Mouse (Mus musculus): Measurements from ENCODE around the gene Tmem253. TPM values are rescaled to one million over a fixed set of nuclear protein-coding genes. Genes with fewer than 3 reads are reported as not detected.
A peak's percentile ranks its signal among the peaks of the same experiment; 100 is the strongest.

The Tmem253 gene
- 0.37 and 0.39 TPM in 2 replicates for polyA plus RNA-seq (2014; fragmentation: Nextera tagmentation; extraction: Ambion mirVana)

DNA sequence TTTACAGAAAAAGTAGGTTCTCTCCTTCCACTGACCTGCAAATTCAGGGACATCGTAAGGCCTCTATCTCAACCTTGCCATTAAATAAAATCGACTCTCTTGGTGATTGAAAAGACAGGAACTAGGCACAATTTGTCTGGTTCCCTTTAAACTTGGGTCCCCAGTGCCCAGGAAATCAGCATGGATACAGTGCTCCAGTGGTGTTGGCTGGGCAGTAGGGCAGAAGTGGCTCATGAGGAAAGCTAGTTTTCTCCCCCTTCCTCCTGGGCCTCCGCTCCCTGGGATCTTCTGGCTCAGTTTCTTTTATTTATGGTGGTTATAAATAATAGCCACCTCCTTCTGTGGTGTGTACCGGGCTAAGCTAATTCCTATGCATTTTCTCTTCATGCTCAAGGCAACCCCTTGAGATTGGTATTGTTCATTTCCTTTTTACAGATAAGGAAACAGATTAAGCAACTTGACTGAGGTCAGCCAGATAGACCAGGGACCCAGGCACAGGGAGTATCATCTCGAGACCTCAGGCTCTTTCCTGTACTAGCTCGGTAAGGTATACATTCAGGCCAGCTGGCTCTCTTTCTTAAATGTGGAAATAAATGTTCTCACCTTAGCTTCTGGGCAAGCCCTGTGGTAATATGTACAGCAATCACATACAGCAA lies at the start of gene Tmem253:
Gene Tmem253, plus strand, starts transcription at position 214 of the 656 bp plus-strand sequence.
- ATAC-seq (ENCODE audit: low FRiP score, low TSS enrichment) = no peak
- peaks cover 57% of the 10 kb centered on the region for H3K4me1 ChIP-seq (ENCODE audit: control insufficient read depth, insufficient read depth, low read length)
- 25% methylated on average over 6 of the region's 6 CpGs for WGBS
- H3K27me3 ChIP-seq (ENCODE audit: control insufficient read depth, insufficient read depth, low read length) = no peaks in the 10 kb centered on the region
- peak within 1 kb of the TSS; percentile 69 for H3K4me2 ChIP-seq (ENCODE audit: low read length)
- H3K27ac ChIP-seq (replicated peaks; ENCODE audit: low read depth, low read length) = peak within 1 kb of the TSS; percentile 99
- H3K36me3 ChIP-seq (ENCODE audit: control insufficient read depth, insufficient read depth, low read length) = no peaks in the 10 kb centered on the region
- H3K9ac ChIP-seq (replicated peaks; ENCODE audit: low read length) = peak within 1 kb of the TSS; percentile 94
- peak within 1 kb of the TSS; percentile 68 for H3K4me3 ChIP-seq (replicated peaks; ENCODE audit: low read depth, low read length)
- no peak for DNase-seq
- no peaks in the 10 kb centered on the region for H3K9me3 ChIP-seq (ENCODE audit: control insufficient read depth, low read length)

DNA sequence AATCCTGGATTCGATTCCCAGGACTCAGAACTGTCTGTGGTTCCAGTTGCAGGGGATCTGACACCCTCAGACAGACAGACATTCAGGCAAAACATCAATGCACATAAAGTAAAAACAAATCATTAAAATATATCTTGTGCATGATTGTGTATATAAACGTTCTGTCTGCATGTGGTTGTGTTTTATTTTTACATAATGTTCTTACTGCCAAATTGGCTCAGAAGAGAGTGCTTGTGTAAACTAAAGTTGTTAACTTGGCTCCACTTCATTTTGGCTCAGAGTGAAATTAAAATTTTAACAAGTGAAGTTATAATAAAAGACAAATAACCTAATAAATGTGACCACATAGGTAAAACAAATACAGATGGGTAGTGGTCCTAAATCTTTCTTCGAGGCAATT lies 48.1 kb upstream of the Tmem253 start:
- ATAC-seq (ENCODE audit: low FRiP score, low TSS enrichment) (no peak), DNase-seq (no peak)
- no peak overlapping the region for H3K27ac ChIP-seq (replicated peaks; ENCODE audit: low read depth, low read length)
- no peaks in the 10 kb centered on the region for H3K36me3 ChIP-seq (ENCODE audit: control insufficient read depth, insufficient read depth, low read length)
- H3K4me2 ChIP-seq (ENCODE audit: low read length) = no peak overlapping the region
- no peak overlapping the region for H3K9ac ChIP-seq (replicated peaks; ENCODE audit: low read length)
- no peaks in the 10 kb centered on the region for H3K9me3 ChIP-seq (ENCODE audit: control insufficient read depth, low read length)
- H3K27me3 ChIP-seq (ENCODE audit: control insufficient read depth, insufficient read depth, low read length) = no peaks in the 10 kb centered on the region
- 90% methylated on average over 3 of the region's 3 CpGs for WGBS
- H3K4me3 ChIP-seq (replicated peaks; ENCODE audit: low read depth, low read length) = no peak overlapping the region
- H3K4me1 ChIP-seq (ENCODE audit: control insufficient read depth, insufficient read depth, low read length) = no peaks in the 10 kb centered on the region

DNA sequence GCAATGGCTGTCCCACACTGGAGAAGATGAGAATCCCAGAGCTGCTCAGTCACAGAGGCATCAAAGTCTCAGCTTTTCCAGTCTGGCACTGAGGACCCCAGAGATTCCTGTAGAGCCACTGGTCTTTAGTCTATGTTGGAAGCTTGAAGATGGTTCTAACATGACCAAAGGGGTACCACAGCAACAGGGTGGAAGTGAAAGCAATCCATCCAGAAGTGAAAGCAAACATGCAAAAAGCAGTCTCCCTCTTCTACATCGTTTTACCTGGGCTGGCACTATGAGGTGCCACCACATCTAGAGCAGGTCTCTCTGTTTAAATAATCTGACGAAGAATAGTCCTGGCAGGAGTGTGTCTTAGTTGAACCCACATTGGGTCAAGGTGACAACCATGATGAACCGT lies 36.2 kb upstream of the Tmem253 start:
- ATAC-seq (ENCODE audit: low FRiP score, low TSS enrichment) = no peak
- WGBS = 89% methylated on average over 3 of the region's 3 CpGs
- H3K36me3 ChIP-seq (ENCODE audit: control insufficient read depth, insufficient read depth, low read length) = no peaks in the 10 kb centered on the region

GRCm38 (mm10) chr14:51983251-51983650 lies 32.2 kb upstream of the Tmem253 start:
- 65% methylated on average over 4 of the region's 4 CpGs for WGBS
- no peak overlapping the region for H3K4me3 ChIP-seq (replicated peaks; ENCODE audit: low read depth, low read length)
- peaks cover 12% of the 10 kb centered on the region; the same call in 1 of the 2 replicates for H3K36me3 ChIP-seq (ENCODE audit: control insufficient read depth, insufficient read depth, low read length)
- peak overlapping the region; percentile 83 for H3K4me2 ChIP-seq (ENCODE audit: low read length)
- H3K9me3 ChIP-seq (ENCODE audit: control insufficient read depth, low read length) = no peaks in the 10 kb centered on the region
- ATAC-seq (ENCODE audit: low FRiP score, low TSS enrichment) (no peak), DNase-seq (peak; percentile 29)
- no peak overlapping the region for H3K27ac ChIP-seq (replicated peaks; ENCODE audit: low read depth, low read length)
- H3K9ac ChIP-seq (replicated peaks; ENCODE audit: low read length) = no peak overlapping the region
- H3K27me3 ChIP-seq (ENCODE audit: control insufficient read depth, insufficient read depth, low read length) = no peaks in the 10 kb centered on the region
- peaks cover 20% of the 10 kb centered on the region for H3K4me1 ChIP-seq (ENCODE audit: control insufficient read depth, insufficient read depth, low read length)

More for the DNA sequence above, 36.2 kb upstream of the Tmem253 start:
- Histone ChIP-seq H3K27me3 (ENCODE audit: control insufficient read depth, insufficient read depth, low read length) (no peaks in the 10 kb centered on the region), H3K27ac (replicated peaks; ENCODE audit: low read depth, low read length) (no peak overlapping the region), H3K9me3 (ENCODE audit: control insufficient read depth, low read length) (no peaks in the 10 kb centered on the region), H3K4me2 (ENCODE audit: low read length) (no peak overlapping the region), H3K4me1 (ENCODE audit: control insufficient read depth, insufficient read depth, low read length) (peaks cover 5% of the 10 kb centered on the region; the same call in 1 of the 2 replicates), H3K4me3 (replicated peaks; ENCODE audit: low read depth, low read length) (no peak overlapping the region), H3K9ac (replicated peaks; ENCODE audit: low read length) (no peak overlapping the region)
- no peak for DNase-seq

- DNase-seq (no peak), ATAC-seq (ENCODE audit: low FRiP score, low TSS enrichment) (0 out of 2 replicates have a peak, but pooled peaks have one; percentile 0)
- peak overlapping the region; percentile 83 for H3K4me2 ChIP-seq (ENCODE audit: low read length)
- no peaks in the 10 kb centered on the region for H3K9me3 ChIP-seq (ENCODE audit: control insufficient read depth, low read length)
- H3K27ac ChIP-seq (replicated peaks; ENCODE audit: low read depth, low read length) = peak overlapping the region; percentile 91
- H3K4me3 ChIP-seq (replicated peaks; ENCODE audit: low read depth, low read length) = peak overlapping the region; percentile 80
- H3K36me3 ChIP-seq (ENCODE audit: control insufficient read depth, insufficient read depth, low read length) = peaks cover 16% of the 10 kb centered on the region
- H3K9ac ChIP-seq (replicated peaks; ENCODE audit: low read length) = peak overlapping the region; percentile 78
- H3K27me3 ChIP-seq (ENCODE audit: control insufficient read depth, insufficient read depth, low read length) = no peaks in the 10 kb centered on the region
- peaks cover 21% of the 10 kb centered on the region for H3K4me1 ChIP-seq (ENCODE audit: control insufficient read depth, insufficient read depth, low read length)
- 5% methylated on average over 10 of the region's 10 CpGs for WGBS
These were observed 31.6 kb upstream of the Tmem253 start for GRCm38 (mm10) chr14:51983855-51984246.

DNA sequence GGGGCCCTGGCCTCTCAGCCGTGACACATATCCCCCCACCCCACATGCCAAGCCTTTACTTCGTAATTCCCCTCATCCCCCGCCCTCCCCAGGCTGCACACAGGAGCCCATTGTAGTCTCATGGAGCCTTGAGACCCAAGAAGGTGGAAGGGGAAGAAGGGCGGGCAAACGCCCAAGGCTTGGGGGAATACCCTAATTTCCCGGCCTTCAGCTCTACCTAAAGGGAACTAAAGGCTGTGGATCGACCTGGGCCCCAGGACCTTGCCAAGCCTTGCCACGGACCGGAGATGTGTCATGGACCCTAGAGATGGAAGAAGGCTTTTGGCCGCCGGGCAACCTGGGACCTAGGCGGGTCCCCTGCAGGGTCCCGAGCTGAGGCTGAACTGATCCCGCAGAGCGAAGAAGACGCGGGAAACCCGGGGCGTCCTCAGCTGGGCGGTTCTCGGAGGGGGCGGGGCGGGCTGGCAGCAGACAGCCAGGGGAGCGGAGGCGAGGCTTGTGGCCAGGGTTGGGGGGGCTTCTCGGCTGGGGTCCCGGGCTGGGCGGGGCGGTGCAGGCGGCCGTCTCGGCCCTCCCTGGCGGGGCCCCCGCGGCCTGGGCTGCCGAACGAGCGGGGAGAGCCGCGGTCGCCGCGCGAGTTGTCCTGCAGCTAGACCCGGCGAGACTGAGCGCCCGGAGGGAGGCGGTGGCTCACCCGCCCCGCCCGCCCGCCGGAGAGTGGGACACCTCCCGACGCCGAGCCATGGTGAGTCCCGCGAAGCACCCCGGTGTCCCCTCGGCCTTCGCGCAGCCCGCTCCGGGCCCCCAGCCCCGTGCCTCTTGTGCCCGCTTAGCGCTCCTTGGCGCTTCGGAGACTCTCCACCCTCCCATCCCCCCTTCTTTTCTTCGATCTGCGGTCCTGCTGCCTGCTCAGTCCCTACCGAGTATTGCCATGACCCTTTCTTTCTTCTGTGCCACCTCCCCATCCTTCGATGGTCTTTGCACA lies 30.9 kb upstream of the Tmem253 start, which contains the start of gene Arhgef40:
Gene Arhgef40, plus strand, starts transcription at position 473 of the 985 bp plus-strand sequence.
- peak; percentile 91 for ATAC-seq (ENCODE audit: low FRiP score, low TSS enrichment)

DNA sequence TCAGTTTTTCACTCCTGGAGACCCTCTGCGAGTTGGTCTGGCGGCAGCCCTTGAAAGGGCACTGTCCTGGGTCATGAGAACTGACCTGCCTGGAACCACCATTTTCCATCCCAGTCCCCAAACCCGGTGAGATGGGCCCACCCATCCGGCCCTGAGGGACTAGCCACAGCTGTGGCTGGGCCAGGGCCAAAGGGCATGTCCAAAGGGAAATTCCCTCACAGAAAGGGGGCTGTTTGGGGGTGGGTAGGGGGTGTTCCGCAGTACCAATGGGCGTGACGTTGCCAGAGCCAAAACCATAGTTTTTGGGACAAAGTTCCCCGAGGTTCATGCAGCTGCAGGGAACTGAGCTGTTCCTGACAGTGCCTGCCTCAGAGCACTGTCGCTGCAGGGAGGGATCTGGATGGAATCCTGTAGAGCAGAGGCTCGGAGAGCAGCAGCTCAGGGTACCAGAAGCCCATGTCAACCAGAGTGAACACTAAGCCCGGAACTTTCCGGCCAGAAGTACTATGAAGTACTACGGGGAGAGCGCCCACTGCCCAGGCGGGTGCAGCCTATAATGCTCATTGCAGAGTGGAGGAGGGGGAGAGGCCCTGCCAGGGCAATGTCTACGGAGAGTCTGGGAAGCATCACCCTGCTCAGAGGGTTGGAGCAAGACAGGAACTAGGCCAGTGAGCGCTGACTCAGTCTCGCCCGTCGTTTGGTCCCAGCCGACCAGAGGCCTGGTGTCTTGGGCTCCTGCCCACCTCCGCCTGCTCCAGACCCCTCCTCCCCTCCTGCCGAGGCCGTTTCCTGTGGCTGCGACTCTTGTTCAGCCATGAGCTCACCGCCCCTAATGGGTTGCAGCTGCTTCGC lies 29.9 kb upstream of the Tmem253 start:
- no peaks in the 10 kb centered on the region for H3K27me3 ChIP-seq (ENCODE audit: control insufficient read depth, insufficient read depth, low read length)
- DNase-seq (peak; percentile 73), ATAC-seq (ENCODE audit: low FRiP score, low TSS enrichment) (peak; percentile 37)
- H3K9me3 ChIP-seq (ENCODE audit: control insufficient read depth, low read length) = no peaks in the 10 kb centered on the region
- H3K36me3 ChIP-seq (ENCODE audit: control insufficient read depth, insufficient read depth, low read length) = peaks cover 32% of the 10 kb centered on the region
- WGBS = under 1% methylated on average over 27 of the region's 27 CpGs
- peak overlapping the region; percentile 83 for H3K4me2 ChIP-seq (ENCODE audit: low read length)
- peak overlapping the region; percentile 80 for H3K4me3 ChIP-seq (replicated peaks; ENCODE audit: low read depth, low read length)
- peaks cover 26% of the 10 kb centered on the region for H3K4me1 ChIP-seq (ENCODE audit: control insufficient read depth, insufficient read depth, low read length)
- peak overlapping the region; percentile 91 for H3K27ac ChIP-seq (replicated peaks; ENCODE audit: low read depth, low read length)
- H3K9ac ChIP-seq (replicated peaks; ENCODE audit: low read length) = peak overlapping the region; percentile 78

More for the DNA sequence above, 30.9 kb upstream of the Tmem253 start, which contains the start of gene Arhgef40:
- H3K4me1 ChIP-seq (ENCODE audit: control insufficient read depth, insufficient read depth, low read length) = peaks cover 26% of the 10 kb centered on the region
- H3K36me3 ChIP-seq (ENCODE audit: control insufficient read depth, insufficient read depth, low read length) = peaks cover 22% of the 10 kb centered on the region
- DNase-seq = peak; percentile 91
- H3K27me3 ChIP-seq (ENCODE audit: control insufficient read depth, insufficient read depth, low read length) = no peaks in the 10 kb centered on the region
- H3K4me3 ChIP-seq (replicated peaks; ENCODE audit: low read depth, low read length) = peak within 1 kb of the TSS; percentile 80
- peak within 1 kb of the TSS; percentile 91 for H3K27ac ChIP-seq (replicated peaks; ENCODE audit: low read depth, low read length)
- WGBS = 1% methylated on average over 65 of the region's 74 CpGs
- H3K9me3 ChIP-seq (ENCODE audit: control insufficient read depth, low read length) = no peaks in the 10 kb centered on the region
- H3K9ac ChIP-seq (replicated peaks; ENCODE audit: low read length) = peak within 1 kb of the TSS; percentile 78
- H3K4me2 ChIP-seq (ENCODE audit: low read length) = peak within 1 kb of the TSS; percentile 83

GRCm38 (mm10) chr14:51986153-51986505 lies 29.3 kb upstream of the Tmem253 start:
- peaks cover 26% of the 10 kb centered on the region for H3K4me1 ChIP-seq (ENCODE audit: control insufficient read depth, insufficient read depth, low read length)
- DNase-seq (no peak), ATAC-seq (ENCODE audit: low FRiP score, low TSS enrichment) (no peak)
- 2% methylated on average over 7 of the region's 7 CpGs for WGBS
- peak overlapping the region; percentile 80 for H3K4me3 ChIP-seq (replicated peaks; ENCODE audit: low read depth, low read length)
- H3K9me3 ChIP-seq (ENCODE audit: control insufficient read depth, low read length) = no peaks in the 10 kb centered on the region
- H3K9ac ChIP-seq (replicated peaks; ENCODE audit: low read length) = peak overlapping the region; percentile 78
- H3K27ac ChIP-seq (replicated peaks; ENCODE audit: low read depth, low read length) = peak overlapping the region; percentile 91
- H3K27me3 ChIP-seq (ENCODE audit: control insufficient read depth, insufficient read depth, low read length) = no peaks in the 10 kb centered on the region
- H3K4me2 ChIP-seq (ENCODE audit: low read length) = peak overlapping the region; percentile 83
- peaks cover 38% of the 10 kb centered on the region for H3K36me3 ChIP-seq (ENCODE audit: control insufficient read depth, insufficient read depth, low read length)
